Mouse (Mus musculus): ENCODE data around the gene Rpia. TPM values are rescaled to one million over a fixed set of nuclear protein-coding genes. Genes with fewer than 3 reads are reported as not detected.

The Rpia gene
- polyA plus RNA-seq, 1 experiment from 2014 or later = 2.3 TPM

DNA sequence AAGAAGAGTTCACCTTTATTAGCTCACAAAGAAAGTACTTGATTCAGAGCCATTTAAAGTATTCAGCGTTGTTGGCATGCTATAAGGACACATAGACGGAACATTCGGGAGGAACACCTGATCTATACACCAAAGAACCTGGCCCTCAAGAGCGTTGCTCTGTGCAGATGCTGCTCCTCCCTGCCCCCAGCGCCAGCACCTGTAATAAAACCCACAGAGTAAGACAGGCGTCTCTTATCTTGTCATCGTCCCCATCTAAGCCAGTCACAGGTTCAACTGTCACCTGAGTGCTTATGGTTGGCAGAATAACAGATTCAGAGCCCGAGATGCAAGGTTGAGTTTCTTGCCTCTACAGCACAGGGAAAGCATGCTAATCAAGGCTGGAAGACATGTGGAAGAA lies 23.4 kb upstream of the Rpia start:
- H3K9me3 ChIP-seq = no peaks in the 10 kb centered on the region
- 84% methylated on average over 8 of the region's 8 CpGs for WGBS
- H3K27me3 ChIP-seq (replicated peaks; ENCODE audit: low read depth, poor library complexity, severe bottlenecking) = no peaks in the 10 kb centered on the region
- H3K4me3 ChIP-seq = no peak overlapping the region
- no peak for DNase-seq (ENCODE audit: low spot score)
- no peak overlapping the region for H3K27ac ChIP-seq (replicated peaks)
- H3K36me3 ChIP-seq (replicated peaks) = no peaks in the 10 kb centered on the region
- H3K4me1 ChIP-seq = peaks cover 5% of the 10 kb centered on the region

DNA sequence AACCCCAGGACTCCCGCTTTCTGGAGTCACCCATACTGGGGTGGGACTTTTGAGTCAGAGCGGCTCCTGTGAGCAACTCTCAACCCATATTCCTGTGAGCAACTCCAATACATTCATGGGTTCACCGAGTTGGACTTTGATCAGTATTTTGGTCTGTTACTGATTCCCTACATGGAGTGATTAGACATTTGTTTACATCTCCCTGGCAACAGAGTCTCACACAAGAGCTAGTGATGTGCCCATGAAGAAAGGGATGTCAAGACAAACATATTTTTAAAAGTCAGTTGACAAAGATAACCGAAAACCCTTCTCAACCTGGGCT lies 22.6 kb upstream of the Rpia start:
- Histone ChIP-seq H3K4me3 (no peak overlapping the region), H3K9me3 (no peaks in the 10 kb centered on the region), H3K36me3 (replicated peaks) (no peaks in the 10 kb centered on the region), H3K4me1 (peaks cover 5% of the 10 kb centered on the region), H3K27ac (replicated peaks) (no peak overlapping the region), H3K27me3 (replicated peaks; ENCODE audit: low read depth, poor library complexity, severe bottlenecking) (no peaks in the 10 kb centered on the region)
- DNase-seq (ENCODE audit: low spot score) = no peak
- 92% methylated on average over 4 of the region's 4 CpGs for WGBS

DNA sequence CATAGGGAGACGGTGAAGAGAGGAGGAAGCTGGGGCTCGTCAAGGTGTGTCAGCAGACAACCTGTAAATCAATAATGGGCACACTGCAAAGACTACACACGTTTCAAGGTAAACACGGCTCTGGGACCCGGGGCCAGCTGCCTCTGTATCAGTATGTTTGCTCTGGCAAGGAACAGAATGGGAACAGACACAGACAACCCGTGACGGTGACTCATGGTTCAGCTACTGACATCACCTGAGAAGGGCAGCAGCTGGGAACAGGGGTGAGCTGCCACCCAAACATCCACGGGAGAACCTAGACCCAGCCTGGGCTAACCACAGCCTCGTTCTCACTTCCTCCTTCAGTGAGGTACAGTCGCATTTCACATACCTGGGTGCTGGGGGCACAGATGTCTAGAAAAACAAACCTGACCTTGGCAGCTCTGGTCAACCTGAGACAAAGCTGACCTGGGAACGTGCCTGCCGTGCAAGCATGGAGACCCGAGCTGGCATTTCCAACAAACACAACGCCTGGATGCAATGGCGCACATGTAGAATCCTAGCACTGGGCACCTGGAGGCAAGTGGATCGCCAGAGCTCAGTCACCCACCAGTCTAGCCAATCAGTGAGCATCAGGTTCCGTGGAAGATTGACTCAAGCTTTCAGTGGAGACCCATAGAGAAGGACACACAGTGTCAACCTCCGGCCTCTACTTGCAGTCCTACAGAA lies 22.0 kb upstream of the Rpia start:
- H3K4me3 ChIP-seq = no peak overlapping the region
- H3K27ac ChIP-seq (replicated peaks) = no peak overlapping the region
- H3K36me3 ChIP-seq (replicated peaks) = no peaks in the 10 kb centered on the region
- H3K27me3 ChIP-seq (replicated peaks; ENCODE audit: low read depth, poor library complexity, severe bottlenecking) = no peaks in the 10 kb centered on the region
- H3K4me1 ChIP-seq = peaks cover 5% of the 10 kb centered on the region
- DNase-seq (ENCODE audit: low spot score) = no peak
- 86% methylated on average over 18 of the region's 18 CpGs for WGBS
- no peaks in the 10 kb centered on the region for H3K9me3 ChIP-seq

DNA sequence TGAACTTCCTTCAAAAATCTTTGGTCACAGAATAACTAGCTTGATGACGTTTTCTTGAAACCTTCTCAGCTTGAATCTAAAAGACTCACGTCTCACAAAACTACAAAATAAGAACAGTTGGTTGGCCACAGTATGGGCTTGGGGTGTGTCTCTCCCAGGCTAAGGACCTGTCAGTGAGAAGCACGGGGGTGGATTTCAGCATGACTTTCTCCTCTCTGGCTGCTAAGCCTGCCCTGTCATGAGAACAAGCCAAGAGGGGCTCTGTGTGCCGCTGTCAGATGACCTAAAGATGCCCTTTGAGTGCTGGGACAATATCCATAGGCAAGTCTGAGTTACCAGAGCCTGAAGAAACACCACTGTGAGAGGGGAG lies 20.5 kb upstream of the Rpia start:
- no peaks in the 10 kb centered on the region for H3K9me3 ChIP-seq
- no peak overlapping the region for H3K27ac ChIP-seq (replicated peaks)

DNA sequence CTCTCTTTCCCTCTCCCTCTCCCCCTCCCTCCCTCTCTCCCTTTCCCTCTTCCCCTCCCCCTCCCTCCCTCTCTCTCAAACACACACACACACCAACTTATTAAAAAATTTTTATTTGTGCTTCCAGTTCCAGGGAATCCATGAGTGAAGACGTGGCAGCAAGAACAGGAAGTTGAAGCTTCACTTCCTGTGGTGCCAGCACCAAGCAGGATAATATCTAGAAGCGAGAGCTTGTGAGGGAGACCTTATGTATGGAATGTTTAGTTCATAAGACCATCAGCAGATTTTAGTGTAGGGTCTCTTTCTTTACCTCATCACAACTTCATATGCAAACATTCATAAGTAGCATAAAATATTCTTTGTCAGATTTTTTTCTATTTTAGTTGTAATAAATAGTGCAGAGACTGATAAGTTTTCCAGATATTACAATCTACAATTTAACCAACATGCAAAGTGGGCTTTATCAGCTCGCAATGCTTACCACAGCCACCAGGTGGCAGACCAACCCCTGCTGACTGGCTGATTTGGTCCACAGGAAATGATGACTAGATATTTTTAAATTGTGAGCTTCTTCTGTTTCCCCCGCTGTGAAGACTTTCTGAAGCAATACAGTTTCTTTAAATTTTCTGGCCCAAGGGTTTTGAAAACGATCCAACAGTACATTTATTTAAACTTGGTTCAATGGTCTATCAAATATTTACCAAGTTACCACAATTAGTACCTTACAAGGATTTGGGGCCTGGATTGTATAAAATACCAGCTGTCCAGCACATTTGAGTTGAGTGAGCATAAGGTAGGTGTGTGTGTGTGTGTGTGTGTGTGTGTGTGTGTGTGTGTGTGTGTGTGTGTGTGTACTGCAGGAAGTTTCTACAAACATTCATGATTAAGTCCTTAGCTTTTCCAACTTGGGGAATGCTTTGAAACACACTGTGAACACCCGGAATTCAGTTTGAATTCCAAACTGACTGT lies 19.8 kb upstream of the Rpia start:
- Histone ChIP-seq H3K4me3 (no peak overlapping the region), H3K4me1 (peaks cover 5% of the 10 kb centered on the region), H3K27ac (replicated peaks) (no peak overlapping the region), H3K36me3 (replicated peaks) (no peaks in the 10 kb centered on the region), H3K27me3 (replicated peaks; ENCODE audit: low read depth, poor library complexity, severe bottlenecking) (no peaks in the 10 kb centered on the region; the same call in 1 of the 2 replicates), H3K9me3 (no peaks in the 10 kb centered on the region)
- peak; percentile 75 for DNase-seq (ENCODE audit: low spot score)
- WGBS = 20% methylated on average over 6 of the region's 6 CpGs

More for the DNA sequence above, 20.5 kb upstream of the Rpia start:
- no peaks in the 10 kb centered on the region for H3K36me3 ChIP-seq (replicated peaks)
- WGBS = 34% methylated on average over 4 of the region's 4 CpGs
- no peak overlapping the region for H3K4me3 ChIP-seq
- peaks cover 5% of the 10 kb centered on the region for H3K4me1 ChIP-seq
- H3K27me3 ChIP-seq (replicated peaks; ENCODE audit: low read depth, poor library complexity, severe bottlenecking) = no peaks in the 10 kb centered on the region; the same call in 1 of the 2 replicates
- no peak for DNase-seq (ENCODE audit: low spot score)

DNA sequence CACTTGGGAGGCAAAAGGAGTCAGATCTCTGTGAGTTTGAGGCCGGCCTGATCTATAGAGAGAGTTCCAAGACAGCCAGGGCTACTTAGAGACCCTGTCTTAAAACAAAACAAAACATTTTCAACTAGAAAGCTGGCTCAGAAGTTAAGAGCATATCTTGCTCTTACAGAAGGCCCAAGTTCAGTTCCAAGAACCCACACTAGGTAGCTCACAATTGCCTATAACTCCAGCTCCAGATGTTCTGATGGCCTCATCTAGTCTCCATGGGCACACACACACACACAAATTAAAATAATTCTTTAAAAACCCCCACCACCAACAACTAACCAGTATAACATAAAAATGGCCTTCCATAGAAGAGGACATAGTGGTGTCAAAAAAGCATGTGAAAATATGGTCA lies 18.5 kb upstream of the Rpia start:
- H3K4me1 ChIP-seq = peaks cover 12% of the 10 kb centered on the region
- no peaks in the 10 kb centered on the region for H3K36me3 ChIP-seq (replicated peaks)
- no peaks in the 10 kb centered on the region; the same call in 1 of the 2 replicates for H3K27me3 ChIP-seq (replicated peaks; ENCODE audit: low read depth, poor library complexity, severe bottlenecking)
- 87% methylated on average over 1 of the region's 1 CpGs for WGBS
- H3K9me3 ChIP-seq = no peaks in the 10 kb centered on the region
- no peak overlapping the region for H3K27ac ChIP-seq (replicated peaks)
- no peak overlapping the region for H3K4me3 ChIP-seq
- DNase-seq (ENCODE audit: low spot score) = no peak

DNA sequence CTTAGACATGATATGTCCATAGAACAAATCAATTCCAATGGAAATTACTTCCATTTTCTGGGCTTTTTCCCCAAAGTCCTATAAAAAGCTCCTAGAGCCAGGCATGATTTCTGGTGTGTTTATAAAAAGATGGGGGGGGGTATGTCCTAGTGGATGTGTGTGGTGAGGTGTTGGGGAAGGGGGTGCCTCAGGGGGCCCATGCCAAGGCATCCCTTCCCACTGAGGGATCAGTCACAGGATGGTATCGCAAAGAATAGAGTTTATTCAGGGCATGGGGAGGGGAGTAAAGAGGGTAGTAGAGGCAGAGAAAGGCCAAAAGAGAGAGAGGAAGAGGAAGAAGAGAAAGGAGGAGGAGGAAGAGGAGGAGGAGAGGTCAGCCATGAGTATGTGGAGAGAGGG lies 14.5 kb upstream of the Rpia start:
- H3K27ac ChIP-seq (replicated peaks) = no peak overlapping the region
- H3K9me3 ChIP-seq = no peaks in the 10 kb centered on the region
- no peak for DNase-seq (ENCODE audit: low spot score)
- no peaks in the 10 kb centered on the region for H3K36me3 ChIP-seq (replicated peaks)
- 54% methylated on average over 1 of the region's 1 CpGs for WGBS
- H3K27me3 ChIP-seq (replicated peaks; ENCODE audit: low read depth, poor library complexity, severe bottlenecking) = no peaks in the 10 kb centered on the region; the same call in 1 of the 2 replicates
- no peak overlapping the region for H3K4me3 ChIP-seq
- H3K4me1 ChIP-seq = peaks cover 7% of the 10 kb centered on the region; the same call in 1 of the 2 replicates

DNA sequence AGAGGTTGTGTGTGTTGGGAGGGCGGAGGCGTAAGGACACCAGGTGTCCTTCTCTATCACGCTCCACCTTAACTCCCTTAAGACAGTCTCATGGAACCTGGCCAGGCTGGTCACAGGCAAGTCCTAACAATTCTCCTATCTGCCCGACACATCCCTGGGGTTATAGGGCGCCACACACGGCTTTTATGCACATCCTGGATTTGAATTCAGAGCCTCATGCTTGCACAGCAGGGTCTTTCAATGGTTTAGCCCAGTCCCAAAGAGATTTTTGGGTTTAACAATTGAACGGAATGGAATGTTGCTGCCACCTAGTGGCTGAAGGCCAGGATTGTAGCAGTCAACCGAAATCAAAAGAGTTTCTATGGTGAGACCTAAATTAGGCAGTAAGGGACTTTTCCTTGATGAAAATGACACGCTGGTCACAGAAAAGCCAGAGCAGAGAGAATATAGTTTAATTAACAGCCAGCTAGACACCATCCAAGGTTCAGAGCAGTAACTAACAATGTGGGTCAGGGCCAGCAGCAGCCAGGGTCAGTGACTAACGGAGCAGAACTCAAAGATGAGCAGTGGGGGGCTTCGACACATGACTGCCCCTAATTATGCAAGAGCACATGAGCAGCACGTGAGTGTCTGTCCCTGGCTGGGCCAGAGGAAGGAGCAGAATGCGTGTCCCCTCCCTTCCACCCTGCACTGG lies 13.9 kb upstream of the Rpia start:
- Histone ChIP-seq H3K4me3 (0 out of 2 replicates have a peak overlapping the region, but pooled peaks have one; percentile 13), H3K27ac (replicated peaks) (no peak overlapping the region), H3K27me3 (replicated peaks; ENCODE audit: low read depth, poor library complexity, severe bottlenecking) (no peaks in the 10 kb centered on the region; the same call in 1 of the 2 replicates), H3K9me3 (no peaks in the 10 kb centered on the region), H3K36me3 (replicated peaks) (no peaks in the 10 kb centered on the region), H3K4me1 (peaks cover 7% of the 10 kb centered on the region; the same call in 1 of the 2 replicates)
- 19% methylated on average over 13 of the region's 13 CpGs for WGBS
- peak; percentile 77 for DNase-seq (ENCODE audit: low spot score)

DNA sequence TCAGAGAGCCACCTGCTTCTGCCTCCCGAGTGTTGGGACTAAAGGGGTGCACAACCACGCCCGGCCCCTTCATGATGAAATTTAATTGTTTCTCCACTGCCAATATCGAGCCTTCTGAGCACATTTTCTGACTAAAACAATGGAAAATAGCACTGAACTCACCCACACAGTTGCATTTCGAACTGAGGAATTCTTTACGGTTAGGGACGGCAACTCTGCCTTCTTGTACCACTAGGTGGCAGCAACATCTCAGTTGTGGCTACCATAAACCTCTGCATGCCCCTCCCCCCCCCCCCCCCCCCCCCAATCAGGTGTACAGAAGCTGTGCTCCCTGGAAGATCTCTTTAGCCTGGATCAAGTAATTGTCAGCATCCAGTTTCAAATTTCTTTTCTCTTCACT lies 13.2 kb upstream of the Rpia start:
- H3K4me1 ChIP-seq = peaks cover 7% of the 10 kb centered on the region; the same call in 1 of the 2 replicates
- 15% methylated on average over 7 of the region's 7 CpGs for WGBS
- no peak overlapping the region for H3K4me3 ChIP-seq
- H3K36me3 ChIP-seq (replicated peaks) = no peaks in the 10 kb centered on the region
- H3K9me3 ChIP-seq = no peaks in the 10 kb centered on the region
- no peaks in the 10 kb centered on the region; the same call in 1 of the 2 replicates for H3K27me3 ChIP-seq (replicated peaks; ENCODE audit: low read depth, poor library complexity, severe bottlenecking)
- DNase-seq (ENCODE audit: low spot score) = peak; percentile 69
- H3K27ac ChIP-seq (replicated peaks) = no peak overlapping the region

DNA sequence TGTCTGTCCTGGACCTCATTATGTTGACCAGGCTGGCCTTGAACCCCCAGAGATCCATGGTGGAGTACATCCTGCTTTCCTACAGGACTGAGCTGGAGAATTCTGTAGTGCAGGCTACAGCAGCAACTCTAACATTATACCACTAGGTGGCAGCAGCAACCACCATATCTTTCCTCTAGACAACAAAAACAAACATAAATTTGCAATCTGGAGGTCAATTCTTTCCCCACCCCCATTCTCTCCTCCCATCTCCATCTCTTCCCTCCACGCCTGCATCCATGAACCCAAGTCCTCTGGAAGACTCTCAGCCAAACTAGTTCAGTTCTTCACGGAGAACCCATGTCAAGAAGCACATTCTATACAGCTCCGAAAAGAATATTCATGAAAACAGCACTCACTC lies 12.6 kb upstream of the Rpia start:
- 22% methylated on average over 3 of the region's 3 CpGs for WGBS
- H3K27ac ChIP-seq (replicated peaks) = no peak overlapping the region
- H3K4me3 ChIP-seq = 0 out of 2 replicates have a peak overlapping the region, but pooled peaks have one; percentile 16
- H3K9me3 ChIP-seq = no peaks in the 10 kb centered on the region
- H3K27me3 ChIP-seq (replicated peaks; ENCODE audit: low read depth, poor library complexity, severe bottlenecking) = no peaks in the 10 kb centered on the region; the same call in 1 of the 2 replicates
- no peaks in the 10 kb centered on the region for H3K36me3 ChIP-seq (replicated peaks)
- H3K4me1 ChIP-seq = peaks cover 7% of the 10 kb centered on the region; the same call in 1 of the 2 replicates
- DNase-seq (ENCODE audit: low spot score) = peak; percentile 60

DNA sequence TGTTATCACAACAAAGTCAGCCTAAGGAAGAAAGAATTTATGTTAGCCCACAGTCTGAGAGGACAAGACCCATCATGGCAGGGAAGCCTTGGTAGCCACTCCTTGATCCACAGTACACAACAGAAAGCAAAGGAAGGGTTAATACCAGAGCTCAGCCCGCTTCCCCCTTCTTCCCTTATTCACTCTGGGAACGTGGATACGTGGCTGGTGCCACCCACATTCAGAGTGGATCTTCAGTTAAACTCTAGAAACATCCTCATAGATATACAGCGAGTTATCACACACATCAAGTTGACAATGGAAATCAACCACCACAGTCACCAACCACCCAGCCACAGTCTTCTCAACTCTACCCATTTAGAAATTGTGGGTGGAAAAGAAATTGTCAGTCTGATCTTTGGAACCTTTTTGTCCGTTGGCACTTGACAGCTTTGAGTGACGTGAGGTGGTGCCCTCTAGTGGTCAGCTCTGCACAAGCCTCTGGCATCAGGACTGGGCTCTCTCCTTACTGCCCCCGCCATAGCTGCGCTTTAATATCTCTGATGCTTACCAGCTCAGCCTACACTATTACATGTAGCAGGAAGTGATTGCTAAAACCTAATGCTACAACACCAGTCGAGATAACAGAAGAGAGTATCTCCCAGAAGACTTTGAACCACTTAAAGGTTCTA lies 5.7 kb upstream of the Rpia start:
- no peaks in the 10 kb centered on the region for H3K36me3 ChIP-seq (replicated peaks)
- H3K27me3 ChIP-seq (replicated peaks; ENCODE audit: low read depth, poor library complexity, severe bottlenecking) = no peaks in the 10 kb centered on the region
- 21% methylated on average over 9 of the region's 9 CpGs for WGBS
- H3K4me1 ChIP-seq = peaks cover 3% of the 10 kb centered on the region
- H3K4me3 ChIP-seq = no peak overlapping the region
- DNase-seq (ENCODE audit: low spot score) = peak; percentile 67
- no peaks in the 10 kb centered on the region for H3K9me3 ChIP-seq
- H3K27ac ChIP-seq (replicated peaks) = no peak overlapping the region

DNA sequence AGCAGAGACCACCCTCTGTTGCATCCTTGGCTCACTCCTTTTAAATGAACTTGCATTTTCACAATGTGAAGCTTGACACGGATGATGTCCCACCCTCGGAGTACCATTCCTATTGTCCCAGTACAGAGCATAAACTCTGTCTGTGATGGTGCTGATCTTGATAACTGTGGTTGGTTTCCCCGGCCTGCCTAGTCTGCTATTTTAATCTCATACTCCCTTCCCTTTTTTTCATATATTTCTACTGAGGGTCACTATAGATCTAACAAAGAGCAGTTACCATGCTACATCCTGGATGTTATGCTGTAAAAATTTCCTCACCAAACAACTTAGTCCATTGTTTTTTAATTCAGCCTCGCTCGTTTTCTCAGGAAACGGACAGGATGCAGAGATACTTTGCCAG lies 4.9 kb upstream of the Rpia start:
- H3K4me1 ChIP-seq = peaks cover 5% of the 10 kb centered on the region

More for the DNA sequence above, 4.9 kb upstream of the Rpia start:
- DNase-seq (ENCODE audit: low spot score) = no peak
- Histone ChIP-seq H3K27me3 (replicated peaks; ENCODE audit: low read depth, poor library complexity, severe bottlenecking) (no peaks in the 10 kb centered on the region), H3K36me3 (replicated peaks) (no peaks in the 10 kb centered on the region), H3K27ac (replicated peaks) (no peak overlapping the region), H3K9me3 (no peaks in the 10 kb centered on the region), H3K4me3 (no peak overlapping the region)
- WGBS = 84% methylated on average over 6 of the region's 6 CpGs
